Mouse (Mus musculus): ENCODE data around the gene Herc1. TPM values are rescaled to one million over a fixed set of nuclear protein-coding genes. Genes with fewer than 3 reads are reported as not detected.

The Herc1 gene
- total and polyA plus RNA-seq, 2 experiments from 2014 or later, result 11.6 to 24.9 TPM

DNA sequence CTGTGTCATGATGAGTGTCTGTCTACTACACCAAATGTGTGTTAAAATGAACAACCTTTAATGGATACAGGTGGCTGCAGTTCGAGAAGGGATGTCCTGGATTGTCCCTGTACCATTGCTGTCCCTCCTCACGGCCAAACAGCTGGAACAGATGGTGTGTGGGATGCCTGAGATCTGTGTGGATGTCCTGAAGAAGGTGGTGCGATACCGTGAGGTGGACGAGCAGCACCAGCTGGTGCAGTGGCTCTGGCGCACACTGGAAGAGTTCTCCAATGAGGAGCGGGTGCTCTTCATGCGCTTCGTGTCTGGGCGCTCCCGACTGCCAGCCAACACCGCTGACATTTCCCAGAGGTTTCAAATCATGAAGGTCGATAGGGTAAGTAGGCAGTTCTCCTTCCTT lies 154.3 kb downstream of the Herc1 start:
- peaks cover 64% of the 10 kb centered on the region for H3K36me3 ChIP-seq (replicated peaks; ENCODE audit: control insufficient read depth, insufficient read depth, low read length)
- WGBS, result 80% methylated on average over 13 of the region's 13 CpGs

GRCm38 (mm10) chr9:66505141-66505917 lies 155.1 kb downstream of the Herc1 start:
- no peak for TF ChIP-seq CTCF (IDR thresholded peaks at IDR 0.05; ENCODE audit: low read depth)
- TF ChIP-seq EP300 (IDR thresholded peaks at IDR 0.05; ENCODE audit: low read depth), result no peak
- ATAC-seq (ENCODE audit: insufficient read depth, low read depth) (no peak), DNase-seq (ENCODE audit: low spot score) (no peak)
- Histone ChIP-seq H3K4me3 (ENCODE audit: low read depth, low read length) (no peak overlapping the region), H3K27ac (ENCODE audit: low read depth) (no peak overlapping the region), H3K27me3 (ENCODE audit: control insufficient read depth, insufficient read depth, low read length) (no peaks in the 10 kb centered on the region), H3K4me1 (ENCODE audit: control insufficient read depth, insufficient read depth) (0 out of 2 replicates have a peak, but pooled peaks cover 4% of the 10 kb centered on the region), H3K36me3 (replicated peaks; ENCODE audit: control insufficient read depth, insufficient read depth, low read length) (peaks cover 66% of the 10 kb centered on the region), H3K9me3 (replicated peaks; ENCODE audit: control insufficient read depth, low read length) (no peaks in the 10 kb centered on the region), H3K9ac (replicated peaks; ENCODE audit: low read depth, low read length) (no peak overlapping the region), H3K4me2 (ENCODE audit: low read depth, low read length) (no peak overlapping the region)
- 58% methylated on average over 9 of the region's 9 CpGs for WGBS

More for the DNA sequence above, 154.3 kb downstream of the Herc1 start:
- H3K4me2 ChIP-seq (ENCODE audit: low read depth, low read length), result no peak overlapping the region
- DNase-seq (ENCODE audit: low spot score), result no peak
- H3K9ac ChIP-seq (replicated peaks; ENCODE audit: low read depth, low read length), result no peak overlapping the region
- H3K4me3 ChIP-seq (ENCODE audit: low read depth, low read length), result no peak overlapping the region
- ATAC-seq (ENCODE audit: insufficient read depth, low read depth), result no peak
- no peaks in the 10 kb centered on the region for H3K9me3 ChIP-seq (replicated peaks; ENCODE audit: control insufficient read depth, low read length)
- H3K27me3 ChIP-seq (ENCODE audit: control insufficient read depth, insufficient read depth, low read length), result no peaks in the 10 kb centered on the region
- no peak overlapping the region for H3K27ac ChIP-seq (ENCODE audit: low read depth)
- TF ChIP-seq EP300 (IDR thresholded peaks at IDR 0.05; ENCODE audit: low read depth), result no peak
- TF ChIP-seq CTCF (IDR thresholded peaks at IDR 0.05; ENCODE audit: low read depth), result no peak
- H3K4me1 ChIP-seq (ENCODE audit: control insufficient read depth, insufficient read depth), result no peaks in the 10 kb centered on the region

DNA sequence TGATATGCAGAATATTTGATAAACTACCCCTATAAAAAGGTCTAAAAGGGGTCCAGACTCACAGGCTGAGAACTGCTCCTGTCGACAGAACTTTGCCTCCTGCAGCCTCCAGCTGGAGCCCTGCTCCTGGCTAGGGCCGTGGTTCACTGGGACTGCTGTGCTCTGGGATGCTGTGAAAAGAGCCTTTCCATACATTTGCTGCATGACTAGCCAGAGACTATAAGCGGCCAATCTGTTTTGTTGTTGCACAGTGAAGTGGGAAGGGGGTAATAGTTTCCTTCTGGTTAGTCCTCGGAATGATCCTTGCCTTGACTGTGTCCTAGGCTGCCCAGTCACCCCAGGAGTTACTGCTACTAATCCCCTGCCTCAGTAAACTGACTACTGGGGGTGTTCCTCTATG lies 155.8 kb downstream of the Herc1 start:
- Histone ChIP-seq H3K36me3 (replicated peaks; ENCODE audit: control insufficient read depth, insufficient read depth, low read length) (peaks cover 60% of the 10 kb centered on the region), H3K4me1 (ENCODE audit: control insufficient read depth, insufficient read depth) (0 out of 2 replicates have a peak, but pooled peaks cover 7% of the 10 kb centered on the region), H3K9me3 (replicated peaks; ENCODE audit: control insufficient read depth, low read length) (no peaks in the 10 kb centered on the region), H3K9ac (replicated peaks; ENCODE audit: low read depth, low read length) (no peak overlapping the region), H3K27ac (ENCODE audit: low read depth) (no peak overlapping the region), H3K27me3 (ENCODE audit: control insufficient read depth, insufficient read depth, low read length) (no peaks in the 10 kb centered on the region), H3K4me3 (ENCODE audit: low read depth, low read length) (no peak overlapping the region), H3K4me2 (ENCODE audit: low read depth, low read length) (no peak overlapping the region)
- WGBS, result 75% methylated on average over 4 of the region's 4 CpGs
- DNase-seq (ENCODE audit: low spot score), result no peak
- no peak for ATAC-seq (ENCODE audit: insufficient read depth, low read depth)
- TF ChIP-seq CTCF (IDR thresholded peaks at IDR 0.05; ENCODE audit: low read depth) (no peak), EP300 (IDR thresholded peaks at IDR 0.05; ENCODE audit: low read depth) (no peak)

DNA sequence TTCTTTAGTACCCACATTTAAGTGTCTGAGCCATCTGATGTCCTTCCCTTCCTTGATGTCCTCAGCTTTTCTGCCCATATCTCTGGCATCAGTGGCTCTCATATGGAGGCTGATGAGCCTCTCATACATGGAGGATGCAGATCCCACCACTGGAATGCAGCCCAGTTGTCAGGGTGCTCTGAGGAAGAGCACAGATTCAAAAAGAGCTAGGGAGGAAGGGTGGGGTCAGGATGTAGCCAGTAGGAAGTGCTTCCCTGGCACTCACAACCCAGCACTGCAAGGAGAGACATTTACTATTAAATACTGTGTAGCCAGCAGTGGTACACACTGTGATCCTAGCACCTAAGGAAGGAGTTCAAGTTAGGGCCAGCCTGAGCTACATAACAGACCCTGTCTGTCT lies 156.2 kb downstream of the Herc1 start:
- ATAC-seq (ENCODE audit: insufficient read depth, low read depth), result no peak
- no peak for TF ChIP-seq EP300 (IDR thresholded peaks at IDR 0.05; ENCODE audit: low read depth)
- H3K9me3 ChIP-seq (replicated peaks; ENCODE audit: control insufficient read depth, low read length), result no peaks in the 10 kb centered on the region
- DNase-seq (ENCODE audit: low spot score), result no peak
- no peak overlapping the region for H3K4me3 ChIP-seq (ENCODE audit: low read depth, low read length)
- peaks cover 56% of the 10 kb centered on the region for H3K36me3 ChIP-seq (replicated peaks; ENCODE audit: control insufficient read depth, insufficient read depth, low read length)
- H3K9ac ChIP-seq (replicated peaks; ENCODE audit: low read depth, low read length), result no peak overlapping the region
- 0 out of 2 replicates have a peak, but pooled peaks cover 7% of the 10 kb centered on the region for H3K4me1 ChIP-seq (ENCODE audit: control insufficient read depth, insufficient read depth)
- no peak overlapping the region for H3K27ac ChIP-seq (ENCODE audit: low read depth)
- no peak overlapping the region for H3K4me2 ChIP-seq (ENCODE audit: low read depth, low read length)
- no peaks in the 10 kb centered on the region for H3K27me3 ChIP-seq (ENCODE audit: control insufficient read depth, insufficient read depth, low read length)

GRCm38 (mm10) chr9:66507684-66508083 lies 157.4 kb downstream of the Herc1 start:
- Histone ChIP-seq H3K9ac (replicated peaks; ENCODE audit: low read depth, low read length) (no peak overlapping the region), H3K4me1 (ENCODE audit: control insufficient read depth, insufficient read depth) (peaks cover 7% of the 10 kb centered on the region; the same call in 1 of the 2 replicates), H3K27me3 (ENCODE audit: control insufficient read depth, insufficient read depth, low read length) (no peaks in the 10 kb centered on the region), H3K27ac (ENCODE audit: low read depth) (no peak overlapping the region), H3K9me3 (replicated peaks; ENCODE audit: control insufficient read depth, low read length) (no peaks in the 10 kb centered on the region), H3K36me3 (replicated peaks; ENCODE audit: control insufficient read depth, insufficient read depth, low read length) (peaks cover 44% of the 10 kb centered on the region), H3K4me3 (ENCODE audit: low read depth, low read length) (no peak overlapping the region), H3K4me2 (ENCODE audit: low read depth, low read length) (no peak overlapping the region)
- 87% methylated on average over 3 of the region's 3 CpGs for WGBS
- TF ChIP-seq EP300 (IDR thresholded peaks at IDR 0.05; ENCODE audit: low read depth) (no peak), CTCF (IDR thresholded peaks at IDR 0.05; ENCODE audit: low read depth) (no peak)
- DNase-seq (ENCODE audit: low spot score), result no peak
- ATAC-seq (ENCODE audit: insufficient read depth, low read depth), result no peak

All from heart, postnatal 0 days (tissue).